Mouse (Mus musculus) liver, postnatal 0 days (tissue): ENCODE measurements around the gene Mslnl.

Experiments
- CTCF ChIP-seq: sonication (generic); IDR thresholded peaks from 2 replicates; pipeline ENCODE4 v1.5.1; 2016; ENCODE audit warnings: antibody characterized with exemption, low read depth
- EP300 ChIP-seq: IDR thresholded peaks from 2 replicates; pipeline ENCODE4 v1.6.1; 2016; ENCODE audit warnings: antibody characterized with exemption, low read depth, mild to moderate bottlenecking

GRCm38 (mm10) chr17:25749314-25749713, 13.5 kb downstream of the Mslnl start:
- no peak for TF ChIP-seq EP300
- TF ChIP-seq CTCF, result no peak
